Mouse (Mus musculus) small intestine, adult 2 months (tissue): ENCODE measurements around the gene Mettl7a2. TPM values are rescaled to one million over a fixed set of nuclear protein-coding genes. Genes with fewer than 3 reads are reported as not detected.
"Not testable (repeated sequence)": the region's sequence is repeated elsewhere in the genome, so short reads cannot be mapped to it uniquely, and the experiment has no call there.

Source experiments
- H3K27ac ChIP-seq: fragments of 200-500 bp; 2 replicates; pipeline ENCODE4 v1.5.1; 2012; ENCODE audit warnings: low read depth, low read length, control low read depth, inconsistent platforms; ENCODE audit not compliant: insufficient read depth
- H3K27me3 ChIP-seq: fragments of 200-500 bp; 2 replicates; pipeline ENCODE4 v1.6.1; 2012; ENCODE audit warnings: mild to moderate bottlenecking, moderate library complexity, low read length, inconsistent platforms; ENCODE audit not compliant: control insufficient read depth, insufficient read depth
- H3K36me3 ChIP-seq: fragments of 200-500 bp; 2 replicates; pipeline ENCODE4 v1.6.1; 2012; ENCODE audit warnings: mild to moderate bottlenecking, low read length, control low read depth, inconsistent platforms; ENCODE audit not compliant: control insufficient read depth, insufficient read depth
- H3K4me1 ChIP-seq: fragments of 200-500 bp; 2 replicates; pipeline ENCODE4 v1.6.1; 2012; ENCODE audit warnings: low read length, inconsistent platforms, mixed read lengths; ENCODE audit not compliant: control insufficient read depth, insufficient read depth, insufficient read length
- H3K4me3 ChIP-seq: fragments of 200-500 bp; 2 replicates; pipeline ENCODE4 v1.5.1; 2012; ENCODE audit warnings: low read depth, mild to moderate bottlenecking, control low read depth, inconsistent platforms, low read length, moderate library complexity
- CTCF ChIP-seq: fragments of 200-500 bp; IDR thresholded peaks from 2 replicates; pipeline ENCODE4 v1.5.1; 2012; ENCODE audit warnings: low read depth, mild to moderate bottlenecking, control low read depth, inconsistent platforms, low read length, moderate library complexity, mixed read lengths; ENCODE audit not compliant: insufficient replicate concordance, insufficient read length; ENCODE audit errors: extremely low read depth
- POLR2A ChIP-seq: fragments of 200-500 bp; IDR thresholded peaks from 2 replicates; pipeline ENCODE4 v1.6.1; 2012; ENCODE audit warnings: low read depth, mild to moderate bottlenecking, control low read depth, inconsistent platforms, low read length, moderate library complexity
- WGBS: fragments of 180-500 bp; shearing (Covaris S2); methylation state at CpG from one replicate; pipeline ENCODE4 v1.1.7; 2018; 5-methylcytosine and 5-hydroxymethylcytosine counted together
- polyA plus RNA-seq: library from polyadenylated mRNA; depleted of rRNA; stranded (reverse); fragments of >200 nt; gene quantifications from 2 replicates; pipeline ENCODE4 v1.2.3, GENCODE M21; 2012

The Mettl7a2 gene
- polyA plus RNA-seq, 1 experiment, result not detected

GRCm38 (mm10) chr15:100314448-100315145 lies 38.4 kb upstream of the Mettl7a2 start:
- Histone ChIP-seq H3K4me1 (peaks cover 2% of the 10 kb centered on the region; the same call in 1 of the 2 replicates), H3K27me3 (no peaks in the 10 kb centered on the region), H3K27ac (no peak overlapping the region), H3K4me3 (no peak overlapping the region), H3K36me3 (no peaks in the 10 kb centered on the region)
- 98% methylated on average over 5 of the region's 5 CpGs for WGBS
- TF ChIP-seq POLR2A, result no peak
- no peak for TF ChIP-seq CTCF

- not testable (repeated sequence) for H3K27me3 ChIP-seq, H3K4me3 ChIP-seq, H3K4me1 ChIP-seq, H3K36me3 ChIP-seq
- H3K27ac ChIP-seq, result peak overlapping the region; percentile 40; the same call in 1 of the 2 replicates
- WGBS, result 34% methylated on average over 4 of the region's 4 CpGs
Observed at GRCm38 (mm10) chr15:100318014-100318671, 34.9 kb upstream of the Mettl7a2 start.

DNA sequence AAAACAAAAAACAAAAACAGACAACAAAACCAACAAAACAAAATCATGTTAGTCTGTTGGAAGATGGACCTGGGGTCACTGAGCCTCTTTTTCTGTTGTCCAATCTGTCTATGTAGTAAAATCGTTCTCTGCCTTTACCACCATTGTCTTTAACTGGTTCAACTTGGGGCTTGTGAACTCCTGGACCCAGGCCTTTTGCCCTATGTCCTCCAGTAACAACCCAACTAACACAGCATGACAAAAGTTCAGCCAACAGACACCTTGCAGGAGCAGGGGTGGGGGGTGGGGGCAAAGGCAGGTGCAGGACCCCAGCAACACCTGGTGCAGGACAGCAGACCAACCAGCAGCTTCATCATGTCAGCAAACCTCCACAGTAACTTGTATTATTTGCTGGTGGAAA lies 33.1 kb upstream of the Mettl7a2 start:
- Histone ChIP-seq H3K27ac (no peak overlapping the region; the same call in 1 of the 2 replicates), H3K4me3 (no peak overlapping the region), H3K36me3 (no peaks in the 10 kb centered on the region), H3K4me1 (no peaks in the 10 kb centered on the region), H3K27me3 (no peaks in the 10 kb centered on the region)
- 80% methylated on average over 1 of the region's 1 CpGs for WGBS
- TF ChIP-seq POLR2A, result no peak
- TF ChIP-seq CTCF, result no peak

DNA sequence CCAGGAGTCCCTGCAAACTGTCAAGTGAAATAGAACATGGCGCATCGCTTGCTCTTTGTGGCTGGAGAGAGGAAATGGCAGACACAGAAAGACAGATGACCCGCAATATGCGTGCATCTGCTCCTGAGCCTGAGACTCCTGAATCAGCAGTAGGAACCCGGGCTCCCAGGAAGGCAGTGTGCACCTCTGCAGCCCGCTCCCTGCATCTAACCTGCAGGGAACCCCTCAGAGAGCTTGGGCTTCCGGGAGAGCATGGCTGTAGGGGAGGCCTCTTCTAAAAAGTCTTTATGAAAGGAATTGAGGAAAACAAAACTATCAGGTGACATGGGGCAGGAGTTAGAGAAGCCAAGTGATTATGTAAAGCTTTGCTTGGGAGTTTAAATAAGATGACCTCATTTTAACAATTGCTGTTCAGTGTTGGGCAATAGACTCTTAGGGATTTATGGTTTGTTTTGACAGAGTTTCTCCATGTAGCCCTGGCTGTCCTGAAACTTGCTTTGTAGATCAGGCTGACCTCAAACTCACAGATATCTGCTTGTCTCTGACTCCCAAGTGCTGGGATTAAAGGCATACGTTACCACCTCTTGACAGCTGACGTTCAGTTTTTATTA lies 32.6 kb upstream of the Mettl7a2 start:
- Histone ChIP-seq H3K4me3 (no peak overlapping the region), H3K4me1 (no peaks in the 10 kb centered on the region), H3K27me3 (no peaks in the 10 kb centered on the region), H3K27ac (peak overlapping the region; percentile 36; the same call in 1 of the 2 replicates), H3K36me3 (no peaks in the 10 kb centered on the region)
- TF ChIP-seq POLR2A, result no peak
- 67% methylated on average over 9 of the region's 9 CpGs for WGBS

DNA sequence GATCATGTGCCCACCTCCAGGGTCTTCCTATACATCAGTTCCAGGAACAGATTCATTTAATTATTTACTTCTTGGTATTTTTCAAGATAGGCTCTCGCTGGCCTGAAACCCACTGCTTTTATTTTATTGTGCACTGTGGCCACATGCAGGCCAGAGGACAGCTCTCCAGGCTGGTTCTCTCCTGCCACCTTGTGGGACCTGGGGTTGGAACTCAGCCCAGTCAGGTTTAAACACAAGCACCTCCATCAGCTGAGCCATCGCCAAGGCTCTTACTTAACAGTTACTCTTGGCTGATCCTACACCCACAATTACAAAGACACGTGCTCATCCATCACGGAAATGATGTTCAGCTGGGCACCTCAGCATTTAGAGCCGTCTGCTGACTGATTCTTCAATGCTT lies 31.9 kb upstream of the Mettl7a2 start:
- Histone ChIP-seq H3K27me3 (no peaks in the 10 kb centered on the region), H3K27ac (no peak overlapping the region), H3K4me1 (no peaks in the 10 kb centered on the region), H3K4me3 (no peak overlapping the region), H3K36me3 (no peaks in the 10 kb centered on the region)
- TF ChIP-seq POLR2A (no peak), CTCF (peak; percentile 29; the same call in 1 of the 2 replicates)
- whole genome bisulfite sequencing, result 43% methylated on average over 5 of the region's 5 CpGs

- 67% methylated on average over 12 of the region's 12 CpGs for WGBS
- no peaks in the 10 kb centered on the region for H3K4me1 ChIP-seq
- H3K36me3 ChIP-seq, result no peaks in the 10 kb centered on the region
- no peaks in the 10 kb centered on the region for H3K27me3 ChIP-seq
- no peak for TF ChIP-seq POLR2A
- TF ChIP-seq CTCF, result no peak
- H3K27ac ChIP-seq, result no peak overlapping the region
- H3K4me3 ChIP-seq, result no peak overlapping the region
Observed at GRCm38 (mm10) chr15:100324021-100324591, 28.9 kb upstream of the Mettl7a2 start.

- Histone ChIP-seq H3K27me3 (no peaks in the 10 kb centered on the region), H3K4me3 (no peak overlapping the region), H3K4me1 (no peaks in the 10 kb centered on the region), H3K36me3 (no peaks in the 10 kb centered on the region), H3K27ac (no peak overlapping the region)
- TF ChIP-seq CTCF (no peak), POLR2A (no peak)
- 82% methylated on average over 3 of the region's 3 CpGs for WGBS
Observed at GRCm38 (mm10) chr15:100325235-100325634, 27.8 kb upstream of the Mettl7a2 start.

GRCm38 (mm10) chr15:100328089-100328488 lies 24.9 kb upstream of the Mettl7a2 start:
- H3K36me3 ChIP-seq, H3K4me3 ChIP-seq, H3K27me3 ChIP-seq, H3K4me1 ChIP-seq, H3K27ac ChIP-seq: not testable (repeated sequence)
- 79% methylated on average over 4 of the region's 4 CpGs for WGBS

DNA sequence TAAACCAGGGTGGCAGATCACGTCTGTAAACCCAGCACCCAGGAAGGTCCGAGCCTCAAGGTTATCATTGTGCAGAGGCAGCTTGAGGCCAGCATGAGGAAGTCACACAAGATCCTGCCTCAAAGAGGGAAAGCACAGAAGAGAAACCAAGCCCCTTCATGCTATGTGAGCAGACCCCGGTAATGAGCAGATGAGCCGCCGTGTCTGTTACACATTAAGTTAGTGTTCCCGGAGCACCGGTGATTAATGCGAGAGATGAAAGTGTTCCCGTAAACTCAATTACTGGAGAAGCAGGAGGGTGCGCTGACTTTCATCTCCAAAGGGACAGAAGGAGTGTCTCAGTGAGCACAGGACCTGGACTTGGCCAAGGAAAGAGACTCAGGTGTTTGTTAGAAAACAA lies 23.7 kb upstream of the Mettl7a2 start:
- WGBS, result 78% methylated on average over 10 of the region's 10 CpGs
- H3K36me3 ChIP-seq, H3K27ac ChIP-seq, H3K27me3 ChIP-seq, H3K4me3 ChIP-seq, H3K4me1 ChIP-seq: not testable (repeated sequence)
